Mouse (Mus musculus) CD4-positive, CD25-positive, alpha-beta regulatory T cell, adult 9 weeks (primary cell): ENCODE measurements around the gene Klhl23. TPM values are rescaled to one million over a fixed set of nuclear protein-coding genes. Genes with fewer than 3 reads are reported as not detected.

Experiments used
- polyA plus RNA-seq: library from polyadenylated mRNA; unstranded; fragments of 100-300 nt; shearing (Covaris generic); gene quantifications from one replicate; pipeline ENCODE4 v1.2.1, GENCODE M21; 2017

The Klhl23 gene
- 0.20 TPM for polyA plus RNA-seq

GRCm38 (mm10) chr2:69821711-69822110 is at the start of gene Klhl23:
Klhl23 (plus strand) TSS chr2:69821944.

GRCm38 (mm10) chr2:69789429-69790069 is 32.2 kb upstream of the Klhl23 start, which contains the start of the genes Ccdc173 and Phospho2:
Ccdc173 (minus strand) TSS chr2:69789575.
Phospho2 (plus strand) TSS chr2:69789623.

GRCm38 (mm10) chr2:69861485-69862091 is 39.8 kb downstream of the Klhl23 start, which contains the start of gene Ssb:
Ssb (plus strand) TSS chr2:69861562.

GRCm38 (mm10) chr2:69885451-69886305 is 63.9 kb downstream of the Klhl23 start, which contains the start of gene Mettl5:
Mettl5 (minus strand) TSS chr2:69885615.

Other genes with a start within 250 kb of the Klhl23 start
- gene Lrp2, start 235.9 kb upstream of the Klhl23 start, polyA plus RNA-seq: not detected
- 0.73 TPM for gene Bbs5, start 174.8 kb upstream of the Klhl23 start, polyA plus RNA-seq
- not detected for gene Klhl41, start 151.8 kb upstream of the Klhl23 start, polyA plus RNA-seq
- gene Fastkd1, start 108.4 kb upstream of the Klhl23 start, polyA plus RNA-seq: 16.6 TPM
- gene Ppig, start 99.4 kb upstream of the Klhl23 start, polyA plus RNA-seq: 195 TPM
- gene Ccdc173, start 32.4 kb upstream of the Klhl23 start, polyA plus RNA-seq: 4.0 TPM
- 33.3 TPM for gene Phospho2, start 32.3 kb upstream of the Klhl23 start, polyA plus RNA-seq
- gene Ssb, start 39.6 kb downstream of the Klhl23 start, polyA plus RNA-seq: 353 TPM
- gene Mettl5, start 63.7 kb downstream of the Klhl23 start, polyA plus RNA-seq: 40.6 TPM
- 7.5 TPM for gene Ubr3, start 75.3 kb downstream of the Klhl23 start, polyA plus RNA-seq
- 16.0 TPM for gene Myo3b, start 217.2 kb downstream of the Klhl23 start, polyA plus RNA-seq